Mouse (Mus musculus) layer of hippocampus, adult 9-10 months (tissue): ENCODE measurements around the gene Foxk1.

Experiments used
- DNase-seq: peaks from one replicate; pipeline ENCODE4 v3.0.0; 2022; ENCODE audit warnings: low spot score

Gene Foxk1

GRCm38 (mm10) chr5:142420317-142420716, 19.0 kb downstream of the Foxk1 start:
- DNase-seq = no peak

- no peak for DNase-seq
These were observed 19.6 kb downstream of the Foxk1 start for GRCm38 (mm10) chr5:142420920-142421319.

- DNase-seq = no peak
These were observed 20.6 kb downstream of the Foxk1 start for GRCm38 (mm10) chr5:142421886-142422285.

GRCm38 (mm10) chr5:142423141-142423540, 21.8 kb downstream of the Foxk1 start:
- no peak for DNase-seq

- DNase-seq = no peak
These were observed 22.4 kb downstream of the Foxk1 start for GRCm38 (mm10) chr5:142423701-142424100.

- no peak for DNase-seq
These were observed 23.5 kb downstream of the Foxk1 start for GRCm38 (mm10) chr5:142424627-142425349.

- DNase-seq = no peak
These were observed 25.2 kb downstream of the Foxk1 start for GRCm38 (mm10) chr5:142426476-142426875.

- DNase-seq = no peak
These were observed 26.6 kb downstream of the Foxk1 start for GRCm38 (mm10) chr5:142427876-142428275.

- no peak for DNase-seq
These were observed 27.4 kb downstream of the Foxk1 start for GRCm38 (mm10) chr5:142428691-142429090.

GRCm38 (mm10) chr5:142431029-142431428, 29.7 kb downstream of the Foxk1 start:
- no peak for DNase-seq

GRCm38 (mm10) chr5:142431811-142432434, 30.6 kb downstream of the Foxk1 start:
- DNase-seq = no peak

- DNase-seq = no peak
These were observed 31.4 kb downstream of the Foxk1 start for GRCm38 (mm10) chr5:142432695-142433094.

- peak; percentile 44 for DNase-seq
These were observed 32.8 kb downstream of the Foxk1 start for GRCm38 (mm10) chr5:142434052-142434451.

- no peak for DNase-seq
These were observed 34.4 kb downstream of the Foxk1 start for GRCm38 (mm10) chr5:142435736-142436135.

- DNase-seq = no peak
These were observed 37.2 kb downstream of the Foxk1 start for GRCm38 (mm10) chr5:142438380-142438938.

GRCm38 (mm10) chr5:142439911-142440432, 38.7 kb downstream of the Foxk1 start:
- no peak for DNase-seq

- DNase-seq = no peak
These were observed 39.3 kb downstream of the Foxk1 start for GRCm38 (mm10) chr5:142440451-142441147.

- no peak for DNase-seq
These were observed 40.2 kb downstream of the Foxk1 start for GRCm38 (mm10) chr5:142441332-142442044.

GRCm38 (mm10) chr5:142442045-142442440, 40.7 kb downstream of the Foxk1 start:
- no peak for DNase-seq

- no peak for DNase-seq
These were observed 42.2 kb downstream of the Foxk1 start for GRCm38 (mm10) chr5:142443514-142443913.

- no peak for DNase-seq
These were observed 42.7 kb downstream of the Foxk1 start for GRCm38 (mm10) chr5:142443994-142444393.
